Mouse (Mus musculus) heart, adult 18-20 months (tissue): Measurements from ENCODE around the gene Sirt4. TPM values are rescaled to one million over a fixed set of nuclear protein-coding genes. Genes with fewer than 3 reads are reported as not detected.

Experiments used
- DNase-seq, 2 experiments: peaks; one replicate each; pipeline ENCODE4 v3.0.0; 2021 to 2022; ENCODE audit warnings: mixed read lengths in 1 of 2
- total RNA-seq, 2 experiments: library from RNA; stranded (reverse); gene quantifications; 2 replicates each; pipeline ENCODE4 v1.2.3; 2021

Sirt4 gene
- total RNA-seq, 2 experiments from 2014 or later = 13.6 to 19.5 TPM

GRCm38 (mm10) chr5:115434853-115435754 lies 49.4 kb downstream of the Sirt4 start:
- DNase-seq = no peak

DNA sequence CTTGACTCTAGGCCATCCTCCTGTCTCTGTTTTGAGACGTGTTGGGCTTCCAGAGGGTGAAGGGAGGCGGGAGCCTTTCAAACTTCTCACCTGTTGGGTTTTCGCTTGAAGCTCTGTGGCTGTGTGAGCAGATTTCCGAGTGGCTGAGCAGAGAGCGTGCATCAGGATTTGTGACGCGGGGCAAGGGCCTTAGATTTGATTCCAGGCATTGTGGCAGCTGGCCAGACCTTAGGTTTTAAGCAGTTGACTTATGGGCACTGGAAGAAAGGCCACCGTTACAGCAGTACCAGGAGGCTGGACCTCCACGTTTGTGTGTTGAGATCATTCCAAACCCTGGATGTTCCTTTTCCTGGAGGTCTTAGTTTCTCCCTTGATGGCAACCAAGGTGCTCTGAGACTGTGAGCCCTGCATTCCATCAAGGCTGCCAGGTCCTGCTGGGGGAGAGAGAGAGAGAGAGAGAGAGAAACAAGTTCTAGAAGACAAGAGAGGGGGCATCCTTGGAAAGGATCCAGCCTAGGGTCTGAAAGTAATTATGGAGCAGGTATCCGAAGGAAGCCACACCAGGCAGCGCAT lies 50.2 kb downstream of the Sirt4 start:
- no peak for DNase-seq

DNA sequence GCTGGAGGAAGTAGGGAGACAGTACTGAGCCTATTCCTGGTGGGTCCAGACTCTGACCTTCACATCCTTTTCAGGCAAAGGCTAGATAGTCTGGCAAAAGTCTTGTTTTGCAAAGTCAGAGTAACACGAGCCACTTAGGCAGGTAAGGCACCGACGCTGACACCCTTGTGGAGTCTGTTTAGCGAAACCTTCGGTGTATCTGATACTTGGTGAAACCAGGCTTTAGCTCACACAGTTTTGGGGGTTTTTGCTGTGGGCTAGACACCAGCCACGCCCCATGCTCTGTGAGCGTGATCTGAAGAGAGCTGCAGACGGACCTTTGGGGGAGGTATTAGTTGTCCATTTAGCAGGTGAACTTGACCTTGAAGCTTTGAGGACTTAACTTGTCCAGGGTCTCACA lies 51.3 kb downstream of the Sirt4 start:
- DNase-seq = no peak

- DNase-seq = no peak
These were observed 52.1 kb downstream of the Sirt4 start for GRCm38 (mm10) chr5:115432395-115432794.

- DNase-seq = no peak
These were observed 52.6 kb downstream of the Sirt4 start for GRCm38 (mm10) chr5:115431898-115432259.

DNA sequence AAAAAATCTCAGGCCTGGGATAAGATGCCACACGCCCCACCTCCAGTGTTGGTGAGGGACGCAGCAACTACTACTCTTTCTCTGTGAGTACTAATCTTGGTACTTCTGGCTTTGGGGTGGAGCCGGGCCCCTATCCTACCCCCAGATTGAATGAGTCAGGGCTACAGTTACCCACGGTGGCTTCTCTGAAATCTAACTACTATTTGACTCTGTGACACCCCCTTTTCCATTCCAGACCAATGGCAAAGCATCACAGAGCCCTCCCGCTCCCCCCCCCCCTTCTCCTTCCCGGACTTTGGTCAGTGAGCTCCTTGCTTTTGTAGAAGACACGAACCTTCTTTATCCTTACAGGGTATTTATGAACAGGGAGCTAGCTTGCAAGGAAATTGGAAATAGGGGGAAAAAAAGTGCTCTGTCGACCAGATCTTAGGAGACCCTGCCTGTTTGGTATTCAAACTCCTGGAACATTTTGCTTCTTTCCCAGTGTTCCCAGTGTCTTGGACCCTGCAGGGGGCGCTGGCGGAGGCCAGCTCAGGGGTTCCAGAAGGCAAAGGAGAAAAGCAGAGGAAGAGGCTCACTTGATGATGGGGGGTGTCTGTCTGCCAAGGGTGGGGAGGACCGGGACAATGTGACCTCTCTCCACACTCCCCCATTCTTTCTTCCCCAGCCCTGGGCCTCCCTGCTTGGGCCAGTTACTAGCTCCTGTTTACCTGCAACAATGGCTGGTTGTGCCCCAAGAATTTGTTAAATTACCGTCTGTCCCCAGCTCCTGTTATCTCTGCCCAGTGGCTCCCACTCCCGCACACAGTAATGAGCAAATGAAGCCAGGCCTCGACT lies 53.2 kb downstream of the Sirt4 start:
- DNase-seq = no peak

DNA sequence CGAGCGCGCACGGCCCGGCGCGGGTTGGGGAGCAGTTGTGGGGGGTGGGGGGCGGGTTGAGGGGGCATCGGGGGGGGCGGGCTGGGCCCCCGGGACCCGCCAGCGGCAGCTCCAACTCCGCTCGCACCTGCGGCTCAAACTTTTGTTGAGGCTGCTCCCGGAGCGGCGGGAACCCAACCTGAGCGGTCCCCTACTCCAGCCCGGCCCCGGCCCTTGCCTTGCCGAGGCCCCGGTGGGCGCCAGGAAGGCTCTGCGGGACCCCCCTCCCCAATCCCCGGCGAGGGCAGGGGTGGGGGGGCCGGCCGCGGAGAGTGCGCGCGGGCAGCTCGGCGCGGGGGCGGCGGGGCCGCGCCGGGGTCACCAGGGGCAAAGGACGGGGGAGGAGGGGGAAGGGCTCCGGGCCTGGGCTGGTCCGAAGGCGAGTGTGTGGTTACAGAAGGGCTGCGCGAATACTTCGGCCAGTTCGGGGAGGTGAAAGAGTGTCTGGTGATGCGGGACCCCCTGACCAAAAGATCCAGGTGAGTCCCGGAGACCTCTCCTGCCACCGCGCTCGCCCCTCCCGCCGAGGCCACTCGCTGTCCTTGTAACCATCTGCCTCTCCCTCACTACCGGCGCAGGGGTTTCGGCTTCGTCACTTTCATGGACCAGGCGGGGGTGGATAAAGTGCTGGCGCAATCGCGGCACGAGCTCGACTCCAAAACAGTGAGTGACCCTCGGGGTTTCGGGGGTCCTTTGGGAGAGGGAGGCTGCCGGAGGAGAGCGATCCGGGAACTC lies 54.2 kb downstream of the Sirt4 start:
- DNase-seq = no peak

DNA sequence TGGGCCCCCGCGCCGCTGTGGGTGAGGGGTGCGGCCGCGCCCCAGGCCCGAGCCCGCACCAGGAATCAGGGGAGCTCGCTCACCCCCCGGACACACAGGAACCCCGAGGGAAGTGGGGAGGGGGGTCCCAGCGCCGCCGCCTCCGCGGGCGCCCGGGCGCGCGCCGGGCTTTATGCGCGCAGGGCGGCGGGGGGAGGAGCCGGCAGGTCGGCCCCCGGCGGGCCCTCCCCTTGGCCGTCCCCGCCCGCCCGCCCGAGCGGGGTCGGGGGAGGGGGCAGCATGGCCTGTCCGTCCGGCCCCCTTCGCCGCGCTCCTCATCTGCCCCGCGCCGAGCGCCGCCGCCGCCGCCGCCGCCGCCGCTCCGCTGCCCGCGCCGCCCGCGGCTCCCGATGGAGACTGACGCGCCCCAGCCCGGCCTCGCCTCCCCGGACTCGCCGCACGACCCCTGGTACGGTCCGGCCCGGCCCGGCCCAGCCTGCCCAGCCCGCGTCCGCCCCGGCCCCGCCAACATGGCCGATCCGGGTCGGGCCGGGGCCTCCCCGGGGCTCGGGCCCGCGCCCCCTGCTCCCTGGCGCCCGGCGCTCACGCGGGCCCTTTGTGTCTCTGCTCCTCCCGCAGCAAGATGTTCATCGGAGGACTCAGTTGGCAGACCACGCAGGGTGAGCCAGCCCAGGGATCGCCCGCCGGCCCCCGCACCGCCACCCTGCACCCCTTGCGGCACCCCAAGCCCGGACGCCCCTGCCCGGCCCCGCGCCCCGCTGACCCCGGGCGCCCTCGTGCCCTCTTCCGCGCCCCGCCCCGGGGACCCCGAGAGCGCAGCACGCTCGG lies 55.0 kb downstream of the Sirt4 start, which contains the start of gene Msi1:
Gene Msi1, plus strand, starts transcription at position 241 of the 828 bp plus-strand sequence.
- DNase-seq = no peak

DNA sequence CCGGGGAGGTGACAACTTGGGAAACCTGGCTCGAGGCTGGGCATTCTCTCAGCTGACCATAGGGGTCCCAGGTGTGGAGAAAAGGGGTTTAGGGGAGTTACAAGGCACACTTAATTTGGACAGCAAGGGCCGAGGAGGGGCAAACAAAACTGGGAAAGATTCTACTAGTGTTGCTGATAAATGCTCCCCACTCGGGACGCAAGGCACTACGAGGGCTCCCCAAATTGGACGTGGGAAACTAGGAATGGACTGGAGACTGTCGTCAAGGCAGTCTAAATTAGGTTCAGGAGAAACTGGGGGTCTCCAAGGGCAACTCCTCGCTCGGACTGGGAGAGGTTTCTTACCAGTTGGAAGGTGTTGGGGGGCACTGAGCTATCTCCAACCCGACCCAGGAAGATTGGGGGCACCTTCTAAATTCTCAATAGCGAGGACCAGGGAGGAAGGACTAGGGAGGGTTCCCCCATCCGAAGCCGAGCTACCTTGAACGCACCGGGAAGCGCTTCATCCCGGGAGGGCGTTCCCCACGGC lies 55.6 kb downstream of the Sirt4 start:
- no peak for DNase-seq

Other genes starting within 250 kb of the Sirt4 start
- 10 to 100 TPM; 35.6 to 37.4 TPM for gene Pop5, start 248.9 kb downstream of the Sirt4 start, total RNA-seq
- 100 to 1,000 TPM; 373 to 434 TPM for gene Rnf10, start 211.8 kb downstream of the Sirt4 start, total RNA-seq
- 100 to 1,000 TPM; 150 to 174 TPM for gene Coq5, start 205.1 kb downstream of the Sirt4 start, total RNA-seq
- gene Dynll1, start 183.7 kb downstream of the Sirt4 start, total RNA-seq = 10 to 100 TPM; 95.3 to 98.8 TPM
- gene Srsf9, start 157.5 kb downstream of the Sirt4 start, total RNA-seq = 10 to 100 TPM; 18.2 to 19.2 TPM
- 10 to 100 TPM; 17.2 to 18.0 TPM for gene Gatc, start 143.5 kb downstream of the Sirt4 start, total RNA-seq
- 10 to 100 TPM; 26.9 to 28.4 TPM for gene Triap1, start 143.5 kb downstream of the Sirt4 start, total RNA-seq
- 100 to 1,000 TPM; 273 to 280 TPM for gene Cox6a1, start 135.7 kb downstream of the Sirt4 start, total RNA-seq
- gene Msi1, start 55.1 kb downstream of the Sirt4 start, total RNA-seq = under 1 TPM; 0.40 to 0.67 TPM
- not detected for gene Pla2g1b, start 18.5 kb downstream of the Sirt4 start, total RNA-seq
- gene Pxn, start 22.0 kb upstream of the Sirt4 start, total RNA-seq = 10 to 100 TPM; 34.0 to 35.1 TPM
- gene Rplp0, start 74.7 kb upstream of the Sirt4 start, total RNA-seq = 100 to 1,000 TPM; 624 to 648 TPM
- 10 to 100 TPM; 39.1 to 41.5 TPM for gene Gcn1l1, start 80.5 kb upstream of the Sirt4 start, total RNA-seq
- 10 to 100 TPM; 45.7 to 46.6 TPM for gene Rab35, start 147.2 kb upstream of the Sirt4 start, total RNA-seq
- gene Bicdl1, start 246.9 kb upstream of the Sirt4 start, total RNA-seq = 1 to 10 TPM; 8.0 to 8.3 TPM